Mouse (Mus musculus) cerebellum, adult (tissue): Measurements from ENCODE around the gene Bcor.

Experiments used
- ATAC-seq: cut with Nextera tagmentation; 2 replicates; pipeline ENCODE4 v1.9.2; 2017; ENCODE audit warnings: mild to moderate bottlenecking, moderate library complexity, mixed read lengths; ENCODE audit not compliant: insufficient number of reproducible peaks, low FRiP score, low TSS enrichment

Bcor gene

GRCm38 (mm10) chrX:12159981-12160656 lies at the start of gene Bcor:
Bcor (minus strand) TSS chrX:12160355.
- no peak for ATAC-seq

GRCm38 (mm10) chrX:12202951-12203350 lies 42.8 kb upstream of the Bcor start:
- no peak for ATAC-seq

- no peak for ATAC-seq
Measured at GRCm38 (mm10) chrX:12201111-12201510, 41.0 kb upstream of the Bcor start.

- no peak for ATAC-seq
Measured at GRCm38 (mm10) chrX:12195234-12195919, 35.2 kb upstream of the Bcor start.

GRCm38 (mm10) chrX:12192343-12192742 lies 32.2 kb upstream of the Bcor start:
- no peak for ATAC-seq

GRCm38 (mm10) chrX:12189511-12189910 lies 29.4 kb upstream of the Bcor start:
- ATAC-seq, result no peak

GRCm38 (mm10) chrX:12175198-12175960 lies 15.2 kb upstream of the Bcor start:
- ATAC-seq, result no peak

GRCm38 (mm10) chrX:12170128-12170527 lies 10.0 kb upstream of the Bcor start:
- ATAC-seq, result no peak

- ATAC-seq, result no peak
Measured at GRCm38 (mm10) chrX:12164591-12165529, 4.7 kb upstream of the Bcor start.

GRCm38 (mm10) chrX:12159534-12159881 lies 647 bp downstream of the Bcor start:
- no peak for ATAC-seq

GRCm38 (mm10) chrX:12158821-12159533 lies 1.2 kb downstream of the Bcor start:
- 0 out of 2 replicates have a peak, but pooled peaks have one; percentile 3 for ATAC-seq

- ATAC-seq, result no peak
Measured at GRCm38 (mm10) chrX:12158244-12158820, 1.8 kb downstream of the Bcor start.

- ATAC-seq, result no peak
Measured at GRCm38 (mm10) chrX:12157331-12157930, 2.7 kb downstream of the Bcor start.

GRCm38 (mm10) chrX:12155842-12156291 lies 4.3 kb downstream of the Bcor start:
- no peak for ATAC-seq

GRCm38 (mm10) chrX:12155068-12155840 lies 4.9 kb downstream of the Bcor start:
- ATAC-seq, result no peak

GRCm38 (mm10) chrX:12153141-12154095 lies 6.7 kb downstream of the Bcor start:
- ATAC-seq, result no peak
